Mouse (Mus musculus) erythroblast, embryonic 14.5 days (primary cell): ENCODE data around the gene Ppara.

Experiments used
- GATA1 ChIP-seq: IDR thresholded peaks from 2 replicates; pipeline ENCODE4 v1.6.1; 2012; ENCODE audit warnings: low read length, inconsistent platforms, mixed read lengths
- TAL1 ChIP-seq: IDR thresholded peaks from 3 replicates; pipeline ENCODE4 v1.6.1; 2012; ENCODE audit warnings: low read length, inconsistent platforms, mixed read lengths

- TF ChIP-seq TAL1 (no peak), GATA1 (no peak)
Measured at GRCm38 (mm10) chr15:85813428-85813827, 78.6 kb downstream of the Ppara start.
